Mouse (Mus musculus) central nervous system, embryonic 18 days (tissue): ENCODE measurements around the gene Olfr5. TPM values are rescaled to one million over a fixed set of nuclear protein-coding genes. Genes with fewer than 3 reads are reported as not detected.

ENCODE experiments used
- polyA plus RNA-seq: library from polyadenylated mRNA; depleted of rRNA; stranded (reverse); fragments of >200 nt; gene quantifications from 2 replicates; pipeline ENCODE4 v1.2.3, GENCODE M21; 2012; rRNA removed

The Olfr5 gene
- 0.01 TPM in 1 of 2 replicates, not detected in the other for polyA plus RNA-seq

DNA sequence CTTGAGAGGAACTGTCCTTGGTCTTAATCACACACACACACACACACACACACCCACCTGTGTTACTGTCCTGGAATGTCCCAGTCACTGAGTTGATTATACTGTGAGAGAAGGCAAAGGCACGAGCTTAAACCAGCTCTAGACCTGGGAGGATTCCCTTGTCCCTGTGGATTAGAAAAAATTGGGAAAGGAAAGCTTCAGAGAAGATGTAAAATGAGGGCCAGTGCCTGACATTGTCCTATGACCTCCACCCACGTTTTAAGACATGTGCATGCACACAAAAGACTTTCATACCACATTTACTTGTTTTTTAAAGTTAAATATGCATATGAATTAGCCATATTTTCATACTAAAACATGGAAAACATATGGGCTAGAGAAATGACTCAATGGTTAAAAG is at the start of gene Olfr5:
Olfr5 (minus strand) TSS at position 101 of the 400 bp plus-strand sequence.

DNA sequence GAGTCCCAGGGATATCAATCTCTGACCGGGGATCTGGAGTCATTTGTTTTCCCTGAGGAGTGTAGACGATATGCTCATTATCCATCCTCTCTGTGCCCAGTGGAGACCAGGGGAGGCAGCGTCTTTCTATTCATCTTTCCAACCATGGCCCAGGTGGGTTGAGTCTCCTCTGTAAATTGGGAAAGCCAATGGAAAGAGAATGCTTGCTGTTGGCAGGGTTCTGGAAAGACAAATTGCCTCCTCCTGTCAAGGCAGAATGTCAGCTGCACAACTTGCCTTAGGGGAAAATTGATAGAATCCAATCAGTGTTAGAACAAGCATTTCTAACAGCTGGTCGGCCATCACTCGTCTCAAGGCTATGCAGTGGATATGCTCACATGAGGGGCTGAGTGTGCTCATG is 36.1 kb upstream of the Olfr5 start, which contains the start of gene Olfr1349:
Olfr1349 (minus strand) TSS at position 101 of the 400 bp plus-strand sequence.

DNA sequence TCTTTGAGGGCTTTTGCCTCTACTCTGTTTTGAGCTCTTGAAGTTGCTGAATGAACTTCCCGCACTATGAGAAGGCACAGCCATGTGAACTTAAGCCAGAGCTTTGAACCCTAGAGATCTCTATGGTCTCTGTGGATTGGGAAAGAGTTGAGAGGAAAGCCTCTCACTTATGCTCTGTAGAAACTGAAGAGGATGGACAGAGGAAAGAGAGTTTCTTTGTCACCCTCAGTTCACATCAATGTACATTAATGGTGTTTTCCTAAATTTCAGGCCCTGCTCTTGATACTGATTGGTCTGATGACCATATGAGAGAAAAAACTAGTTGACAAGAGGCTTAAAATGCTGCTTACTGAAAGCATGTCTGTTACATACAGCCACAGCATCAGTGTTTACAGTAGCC is 21.9 kb upstream of the Olfr5 start, which contains the start of gene Olfr1348:
Olfr1348 (minus strand) TSS at position 101 of the 400 bp plus-strand sequence.

DNA sequence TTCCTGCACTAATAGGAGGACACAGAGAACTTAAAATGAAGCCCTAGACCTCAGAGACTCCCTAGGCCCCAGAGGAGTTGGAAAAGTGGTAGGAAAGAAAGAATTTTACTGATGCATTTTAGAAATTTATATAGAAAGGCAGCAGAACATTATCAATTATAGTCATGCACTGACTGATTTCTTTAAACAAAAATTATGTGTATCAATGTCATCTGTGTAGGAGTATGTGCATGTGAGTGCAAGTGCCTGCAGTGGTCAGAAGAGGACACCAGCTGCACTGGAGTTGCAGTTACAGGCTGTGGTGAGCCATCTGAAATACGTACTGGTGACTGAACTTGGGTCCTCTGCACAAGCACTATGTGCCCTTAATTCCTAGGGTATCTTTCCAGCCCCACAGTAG is 12.9 kb upstream of the Olfr5 start, which contains the start of gene Olfr1347:
Olfr1347 (minus strand) TSS at position 101 of the 400 bp plus-strand sequence.

DNA sequence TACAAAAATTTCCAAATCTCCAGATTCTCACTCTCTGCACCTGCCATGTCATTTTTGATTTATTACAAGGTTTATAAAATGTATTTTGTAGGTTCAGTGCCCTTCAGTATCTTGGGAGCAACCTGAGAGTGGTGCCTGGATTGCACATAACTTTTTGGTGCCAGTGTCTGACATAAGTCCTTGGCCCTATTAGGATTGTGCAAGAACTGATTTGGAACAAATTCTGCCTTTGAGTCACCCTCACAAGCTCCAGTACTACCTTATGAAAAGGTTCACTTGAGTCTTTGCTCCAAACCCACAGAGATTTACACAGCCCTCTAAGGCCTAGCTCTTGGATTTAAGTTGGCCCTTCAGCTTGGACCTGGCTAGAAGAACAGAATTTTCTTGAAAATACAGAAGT is 19.8 kb downstream of the Olfr5 start, which contains the start of gene Olfr1346:
Olfr1346 (plus strand) TSS at position 151 of the 400 bp plus-strand sequence.

DNA sequence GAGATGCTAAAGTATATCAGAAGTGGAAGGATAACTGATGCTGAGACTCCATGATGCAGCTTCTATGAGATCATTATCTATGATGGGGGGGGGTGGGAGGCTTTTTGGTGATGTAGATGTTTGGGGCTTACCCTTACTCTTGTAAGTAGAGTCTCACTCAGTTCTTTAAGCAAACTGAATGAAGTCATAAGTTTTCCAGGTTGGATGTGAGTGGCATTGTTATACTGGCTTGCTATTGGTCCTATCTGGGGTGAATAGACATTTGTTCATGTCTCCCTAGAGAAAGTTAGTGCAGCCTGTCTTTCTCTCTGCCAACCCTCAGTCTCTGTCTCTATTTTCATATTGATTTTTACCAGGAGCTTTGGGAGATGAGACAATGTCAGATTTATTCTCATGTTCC is 30.9 kb downstream of the Olfr5 start, which contains the start of gene Olfr1336:
Olfr1336 (plus strand) TSS at position 301 of the 400 bp plus-strand sequence.

DNA sequence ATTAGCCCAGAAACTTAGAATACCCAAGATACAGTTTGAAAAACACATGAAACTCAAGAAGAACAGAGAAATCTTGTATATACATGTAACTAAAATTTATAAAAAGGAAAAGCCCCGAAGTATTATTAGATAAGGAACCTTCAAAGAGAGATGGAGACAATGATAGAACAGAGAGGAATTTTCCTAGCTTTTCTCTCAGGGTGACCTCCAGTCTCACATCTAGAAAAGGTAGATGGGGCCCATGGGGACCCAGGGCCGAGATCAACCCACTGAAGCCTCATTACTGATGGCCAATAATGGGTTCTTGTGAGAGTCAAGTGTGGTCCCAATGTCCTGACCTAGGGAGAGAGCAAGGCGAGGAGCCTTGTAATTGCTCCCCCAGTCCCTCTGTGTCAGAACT is 48.4 kb downstream of the Olfr5 start, which contains the start of gene Olfr1344:
Olfr1344 (plus strand) TSS at position 301 of the 400 bp plus-strand sequence.

Other genes with a start within 250 kb of the Olfr5 start
- gene Epp13, start 234.2 kb downstream of the Olfr5 start, polyA plus RNA-seq = 0.35 and 0.43 TPM in 2 replicates
- gene Zfp667, start 200.4 kb downstream of the Olfr5 start, polyA plus RNA-seq = 7.2 and 7.6 TPM in 2 replicates
- gene Zfp583, start 155.7 kb downstream of the Olfr5 start, polyA plus RNA-seq = 12.9 and 13.1 TPM in 2 replicates
- gene Gm3854, start 143.2 kb downstream of the Olfr5 start, polyA plus RNA-seq = 4.1 and 4.4 TPM in 2 replicates
- gene Zfp78, start 123.7 kb downstream of the Olfr5 start, polyA plus RNA-seq = 3.8 and 4.1 TPM in 2 replicates
- 18.0 and 18.3 TPM in 2 replicates for gene Zfp28, start 103.6 kb downstream of the Olfr5 start, polyA plus RNA-seq
- gene Smim17, start 88.2 kb downstream of the Olfr5 start, polyA plus RNA-seq = 9.1 and 10.4 TPM in 2 replicates
- 0.31 and 0.41 TPM in 2 replicates for gene Gm20715, start 76.7 kb downstream of the Olfr5 start, polyA plus RNA-seq
- 1.2 TPM in 2 replicates for gene Olfr1344, start 48.3 kb downstream of the Olfr5 start, polyA plus RNA-seq
- 0.04 TPM in 1 of 2 replicates, not detected in the other for gene Olfr1336, start 30.8 kb downstream of the Olfr5 start, polyA plus RNA-seq
- gene Olfr1346, start 19.8 kb downstream of the Olfr5 start, polyA plus RNA-seq = not detected in 2 replicates
- gene Olfr1347, start 12.8 kb upstream of the Olfr5 start, polyA plus RNA-seq = not detected in 2 replicates
- gene Olfr1348, start 21.8 kb upstream of the Olfr5 start, polyA plus RNA-seq = not detected in 2 replicates
- gene Olfr1349, start 36.0 kb upstream of the Olfr5 start, polyA plus RNA-seq = 0.01 TPM in 1 of 2 replicates, not detected in the other
- not detected in 2 replicates for gene Olfr1350, start 77.9 kb upstream of the Olfr5 start, polyA plus RNA-seq
- gene Zim1, start 209.5 kb upstream of the Olfr5 start, polyA plus RNA-seq = 27.2 and 29.3 TPM in 2 replicates
- 65.1 and 74.3 TPM in 2 replicates for gene Peg3, start 243.5 kb upstream of the Olfr5 start, polyA plus RNA-seq
- gene Usp29, start 243.6 kb upstream of the Olfr5 start, polyA plus RNA-seq = 24.5 and 26.1 TPM in 2 replicates